Mouse (Mus musculus): Measurements from ENCODE around the gene Cdh5.

Gene Cdh5

GRCm38 (mm10) chr8:104190777-104191468 is 89.5 kb downstream of the Cdh5 start:
- no peak for DNase-seq (ENCODE audit: low spot score)

GRCm38 (mm10) chr8:104191496-104191895 is 90.1 kb downstream of the Cdh5 start:
- DNase-seq (ENCODE audit: low spot score), result peak; percentile 23
